Mouse (Mus musculus) embryonic facial prominence, embryonic 11.5 days (tissue): ENCODE measurements around the gene Cradd. TPM values are rescaled to one million over a fixed set of nuclear protein-coding genes. Genes with fewer than 3 reads are reported as not detected.

Experiments used
- ATAC-seq: fragments of 200-750 bp; cut with Nextera tagmentation; replicated peaks from 2 replicates; pipeline ENCODE4 v1.8.0; 2017; ENCODE audit warnings: low read depth; ENCODE audit not compliant: insufficient number of reproducible peaks, low FRiP score, low TSS enrichment
- DNase-seq: peaks from one replicate; pipeline ENCODE4 v3.0.0-alpha.2; 2015; ENCODE audit warnings: low spot score
- H3K27ac ChIP-seq: fragments of 300-500 bp; sonication (generic); replicated peaks from 2 replicates; pipeline ENCODE4 v1.5.1; 2014; ENCODE audit warnings: mild to moderate bottlenecking, low read depth, low read length, control low read depth
- H3K27me3 ChIP-seq: fragments of 300-500 bp; sonication (generic); 2 replicates; pipeline ENCODE4 v1.6.1; 2014; ENCODE audit warnings: mild to moderate bottlenecking, low read length, moderate library complexity, mixed read lengths; ENCODE audit not compliant: control insufficient read depth, insufficient read depth
- H3K36me3 ChIP-seq: fragments of 300-500 bp; sonication (generic); replicated peaks from 2 replicates; pipeline ENCODE4 v1.6.1; 2014; ENCODE audit warnings: low read depth, mild to moderate bottlenecking, low read length, moderate library complexity, mixed read lengths; ENCODE audit not compliant: control insufficient read depth, insufficient read depth
- H3K4me1 ChIP-seq: fragments of 300-500 bp; sonication (generic); 2 replicates; pipeline ENCODE4 v1.6.1; 2014; ENCODE audit warnings: low read length, mixed read lengths; ENCODE audit not compliant: control insufficient read depth, insufficient read depth
- H3K4me2 ChIP-seq: fragments of 300-500 bp; sonication (generic); 2 replicates; pipeline ENCODE4 v1.6.1; 2014; ENCODE audit warnings: low read depth, mild to moderate bottlenecking, control low read depth, low read length, moderate library complexity
- H3K4me3 ChIP-seq: fragments of 300-500 bp; sonication (generic); 2 replicates; pipeline ENCODE4 v1.5.1; 2014; ENCODE audit warnings: low read depth, low read length, control low read depth
- H3K9ac ChIP-seq: fragments of 300-500 bp; sonication (generic); replicated peaks from 2 replicates; pipeline ENCODE4 v1.6.1; 2014; ENCODE audit warnings: mild to moderate bottlenecking, control low read depth, low read length
- H3K9me3 ChIP-seq: fragments of 300-500 bp; sonication (generic); replicated peaks from 2 replicates; pipeline ENCODE4 v1.6.1; 2016; ENCODE audit warnings: mild to moderate bottlenecking, low read length, inconsistent platforms, mixed read lengths; ENCODE audit not compliant: control insufficient read depth
- WGBS: fragments of 180-500 bp; shearing (Covaris S2); extraction: QIAGEN DNeasy Blood & Tissue Kit; methylation state at CpG from one replicate; pipeline ENCODE4 v1.1.7; 2014; 5-methylcytosine and 5-hydroxymethylcytosine counted together
- polyA plus RNA-seq: library from polyadenylated mRNA; unstranded; fragments of >200 nt; fragmentation: Nextera tagmentation; extraction: Ambion mirVana; gene quantifications from 2 replicates; pipeline ENCODE4 v1.2.1, GENCODE M21; 2014

Gene Cradd
- polyA plus RNA-seq, 1 experiment from 2014 or later: 15.3 TPM

DNA sequence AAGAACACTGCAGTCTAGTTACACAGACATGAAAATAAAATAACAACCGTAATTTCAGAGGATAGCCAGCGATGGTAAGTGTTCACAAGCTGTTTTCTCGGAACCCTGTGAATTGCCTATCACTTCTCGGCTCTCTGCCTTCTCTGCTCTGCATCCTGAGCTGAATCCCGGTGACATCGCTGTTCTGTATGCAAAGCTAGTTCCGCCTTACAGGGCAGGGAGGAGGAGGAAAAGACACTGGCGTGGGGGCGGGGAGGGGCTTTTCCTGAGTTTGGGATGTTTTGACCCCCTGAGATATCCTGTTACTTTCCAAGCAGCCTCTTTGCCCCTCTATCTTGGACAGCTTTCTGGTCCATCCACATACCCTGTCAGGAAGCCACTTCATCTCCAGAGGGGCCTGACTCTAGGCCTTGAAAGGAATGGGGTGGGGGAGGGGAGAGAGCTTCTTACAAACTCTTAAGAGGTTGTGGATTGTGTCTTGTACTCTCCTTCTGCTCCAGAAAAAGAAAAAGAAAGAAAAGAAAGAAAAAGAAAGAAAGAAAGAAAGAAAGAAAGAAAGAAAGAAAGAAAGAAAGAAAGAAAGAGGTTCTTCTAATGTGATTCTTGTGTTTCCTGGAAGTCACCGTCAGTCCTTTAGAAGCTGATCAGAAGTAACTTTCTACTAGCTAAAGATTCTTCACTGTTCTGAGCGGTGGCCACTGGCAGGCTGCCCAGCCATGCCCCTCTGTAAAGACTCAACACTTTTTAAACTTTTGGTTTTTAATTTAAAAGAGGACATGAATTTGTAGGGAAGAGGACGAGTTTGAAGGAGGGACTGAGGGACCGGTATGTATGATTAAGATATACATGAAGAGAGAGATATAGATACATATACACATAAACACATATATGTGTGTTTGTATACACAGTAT, 14.3 kb downstream of the Cradd start:
- H3K4me3 ChIP-seq: no peak overlapping the region
- whole genome bisulfite sequencing: 39% methylated on average over 13 of the region's 13 CpGs
- H3K27ac ChIP-seq: no peak overlapping the region
- peak overlapping the region; percentile 13; the same call in 1 of the 2 replicates for H3K4me2 ChIP-seq
- no peaks in the 10 kb centered on the region for H3K27me3 ChIP-seq
- no peaks in the 10 kb centered on the region for H3K9me3 ChIP-seq
- DNase-seq: no peak
- peaks cover 3% of the 10 kb centered on the region for H3K4me1 ChIP-seq
- ATAC-seq: no peak; the same call in 1 of the 2 replicates
- H3K36me3 ChIP-seq: no peaks in the 10 kb centered on the region
- H3K9ac ChIP-seq: no peak overlapping the region

DNA sequence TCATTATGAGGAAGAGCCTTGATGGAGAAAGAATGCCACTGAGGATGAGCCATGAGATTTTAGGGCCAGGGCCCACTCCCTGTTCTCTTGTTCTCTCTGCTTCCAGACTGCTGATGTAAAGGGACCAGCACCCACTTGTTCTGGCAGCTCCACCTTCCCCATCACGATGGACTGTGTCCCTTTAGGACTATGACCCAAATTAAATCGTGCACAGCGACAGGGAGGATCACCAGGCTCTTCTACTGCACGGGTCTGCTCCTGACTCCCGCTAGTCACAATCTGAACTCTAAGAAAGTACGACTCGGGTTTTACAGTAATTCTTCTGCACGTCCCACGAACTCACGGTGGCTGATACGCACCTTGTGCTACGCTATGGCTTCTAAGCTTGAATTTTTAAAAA, 14.9 kb downstream of the Cradd start:
- no peaks in the 10 kb centered on the region for H3K9me3 ChIP-seq
- H3K4me1 ChIP-seq: peaks cover 3% of the 10 kb centered on the region
- H3K4me3 ChIP-seq: no peak overlapping the region
- WGBS: 79% methylated on average over 12 of the region's 12 CpGs
- no peak overlapping the region for H3K9ac ChIP-seq
- no peak overlapping the region for H3K4me2 ChIP-seq
- H3K36me3 ChIP-seq: no peaks in the 10 kb centered on the region
- no peaks in the 10 kb centered on the region for H3K27me3 ChIP-seq
- DNase-seq (no peak), ATAC-seq (no peak)
- H3K27ac ChIP-seq: no peak overlapping the region

DNA sequence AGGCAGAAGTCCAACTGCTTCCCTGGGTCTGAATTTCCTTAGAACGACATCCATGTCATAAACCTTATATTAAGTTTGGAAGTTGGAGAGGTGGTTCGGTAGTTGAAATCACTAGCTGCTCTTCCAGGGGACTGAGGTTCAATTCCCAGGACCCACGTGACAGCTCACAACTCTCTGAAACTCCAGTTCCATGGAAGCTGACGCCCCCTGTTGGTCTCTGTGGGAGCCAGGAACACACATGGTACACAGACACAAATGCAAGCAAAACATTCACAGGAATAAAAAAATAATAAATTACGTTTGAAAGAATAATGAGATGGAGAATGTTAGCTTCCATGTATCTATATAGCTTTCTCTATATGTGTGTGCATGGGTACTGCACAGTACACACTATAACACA, 16.0 kb downstream of the Cradd start:
- Histone ChIP-seq H3K9ac (no peak overlapping the region), H3K36me3 (no peaks in the 10 kb centered on the region), H3K27me3 (no peaks in the 10 kb centered on the region), H3K4me1 (peaks cover 3% of the 10 kb centered on the region), H3K27ac (no peak overlapping the region), H3K9me3 (no peaks in the 10 kb centered on the region), H3K4me3 (no peak overlapping the region), H3K4me2 (no peak overlapping the region)
- 82% methylated on average over 5 of the region's 5 CpGs for WGBS
- DNase-seq (no peak), ATAC-seq (no peak)

DNA sequence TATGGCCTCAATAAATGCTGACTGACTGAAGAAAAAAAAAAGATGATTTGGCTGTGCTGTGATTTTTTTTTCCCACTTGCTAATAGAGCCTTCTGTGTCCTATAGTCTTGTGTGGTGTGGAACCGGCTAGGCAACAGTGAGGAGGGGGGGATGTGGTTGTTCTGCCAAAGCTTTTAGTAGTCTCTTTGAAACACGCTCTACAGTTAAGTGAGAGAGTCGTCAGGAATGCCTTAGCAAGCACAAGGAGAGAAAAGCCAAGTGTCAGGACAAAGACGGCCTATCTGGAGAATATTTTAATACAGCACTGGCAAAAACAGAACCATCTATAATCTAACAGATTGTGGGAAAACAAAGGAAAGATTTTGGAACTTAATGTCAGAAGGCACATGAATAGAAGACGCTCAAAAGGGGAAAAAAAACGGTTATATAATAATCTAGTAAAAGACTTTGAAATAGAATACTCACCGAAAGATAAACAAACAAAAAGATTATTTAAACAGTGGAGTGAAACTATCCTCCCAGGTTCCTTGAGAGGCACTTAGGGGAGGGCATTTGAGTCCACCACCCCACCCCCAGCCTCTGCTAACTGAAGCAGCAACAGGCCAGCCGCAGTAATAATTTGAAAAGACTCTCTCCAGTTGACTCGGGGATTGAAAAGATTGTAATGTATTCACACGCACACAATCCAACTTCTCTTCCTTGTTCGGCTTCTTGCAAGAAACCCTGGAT, 16.9 kb downstream of the Cradd start:
- 46% methylated on average over 11 of the region's 11 CpGs for WGBS
- DNase-seq (peak; percentile 37), ATAC-seq (no peak)
- H3K36me3 ChIP-seq: no peaks in the 10 kb centered on the region
- no peak overlapping the region for H3K4me2 ChIP-seq
- no peaks in the 10 kb centered on the region for H3K27me3 ChIP-seq
- H3K4me3 ChIP-seq: no peak overlapping the region
- no peak overlapping the region for H3K27ac ChIP-seq
- peaks cover 3% of the 10 kb centered on the region for H3K4me1 ChIP-seq
- no peaks in the 10 kb centered on the region for H3K9me3 ChIP-seq
- no peak overlapping the region for H3K9ac ChIP-seq

DNA sequence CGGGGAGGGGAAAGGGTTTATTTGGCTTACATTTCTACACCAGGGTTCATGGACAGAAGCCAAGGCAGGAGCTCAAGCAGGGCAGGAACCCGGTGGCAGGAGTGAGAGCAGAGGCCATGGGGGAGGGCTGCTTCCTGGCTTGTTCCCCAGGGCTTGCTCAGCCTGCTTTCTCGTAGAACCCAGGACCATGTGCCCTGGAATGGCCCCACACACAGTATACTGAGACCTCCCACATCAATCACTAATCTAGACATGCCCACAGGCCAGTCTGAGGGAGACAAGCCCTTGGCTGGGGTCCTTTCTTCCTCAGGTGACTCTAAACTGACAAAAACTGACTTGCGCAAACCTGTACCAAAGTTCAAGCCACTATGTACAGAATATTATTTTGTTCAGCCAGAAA, 19.7 kb downstream of the Cradd start:
- ATAC-seq: no peak
- 40% methylated on average over 4 of the region's 4 CpGs for WGBS
- Histone ChIP-seq H3K27me3 (no peaks in the 10 kb centered on the region), H3K36me3 (no peaks in the 10 kb centered on the region), H3K27ac (no peak overlapping the region), H3K9me3 (no peaks in the 10 kb centered on the region), H3K4me2 (no peak overlapping the region), H3K9ac (no peak overlapping the region), H3K4me3 (no peak overlapping the region), H3K4me1 (no peaks in the 10 kb centered on the region; the same call in 1 of the 2 replicates)
- DNase-seq: no peak

DNA sequence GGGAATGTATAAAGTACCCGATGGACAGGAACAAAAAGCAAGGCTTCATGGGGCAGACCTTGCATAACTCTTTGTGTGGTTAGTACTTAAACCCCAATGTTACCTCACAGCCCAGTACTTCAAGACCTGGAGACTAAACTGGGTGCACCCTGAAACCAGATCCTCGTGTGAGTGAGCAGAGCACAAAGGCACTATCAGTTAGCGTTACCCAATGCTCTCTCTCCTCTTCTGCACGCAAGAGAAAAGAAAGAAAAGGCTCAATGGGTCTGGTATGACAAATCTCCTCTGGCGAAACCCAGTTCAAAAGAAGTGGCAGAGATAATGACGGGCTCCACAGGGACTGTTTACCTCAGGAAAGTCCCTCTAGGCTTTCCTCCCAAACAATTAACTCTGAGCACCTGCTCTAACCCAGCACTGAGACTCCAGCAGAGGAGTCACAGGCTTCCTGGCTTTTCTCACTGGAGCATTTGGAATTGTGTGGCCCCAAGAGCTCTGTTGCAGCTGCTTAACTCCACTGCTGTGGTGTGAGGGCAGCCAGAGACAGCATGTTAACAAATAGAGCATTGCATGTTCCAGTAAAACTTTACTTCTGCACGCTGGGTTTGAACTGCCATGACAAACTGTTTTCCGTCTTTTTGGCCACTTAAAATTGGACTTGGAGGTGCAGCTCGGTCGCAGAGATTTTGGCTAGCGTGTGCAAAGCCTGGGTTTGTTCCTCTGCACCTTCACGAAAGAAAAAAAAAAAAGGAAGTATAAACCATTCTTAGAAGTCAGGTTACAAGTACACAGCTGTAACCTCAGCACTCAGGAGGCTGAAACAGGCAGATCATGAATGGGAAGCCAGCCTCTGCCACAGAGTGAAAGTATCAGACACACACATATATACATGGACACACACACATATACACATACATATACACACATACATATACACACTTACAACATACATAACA, 21.4 kb downstream of the Cradd start:
- H3K27ac ChIP-seq: no peak overlapping the region
- ATAC-seq (no peak), DNase-seq (no peak)
- no peaks in the 10 kb centered on the region for H3K9me3 ChIP-seq
- H3K4me1 ChIP-seq: no peaks in the 10 kb centered on the region
- no peak overlapping the region for H3K4me2 ChIP-seq
- 55% methylated on average over 12 of the region's 12 CpGs for WGBS
- H3K4me3 ChIP-seq: no peak overlapping the region
- no peaks in the 10 kb centered on the region for H3K27me3 ChIP-seq
- H3K9ac ChIP-seq: no peak overlapping the region
- H3K36me3 ChIP-seq: no peaks in the 10 kb centered on the region

DNA sequence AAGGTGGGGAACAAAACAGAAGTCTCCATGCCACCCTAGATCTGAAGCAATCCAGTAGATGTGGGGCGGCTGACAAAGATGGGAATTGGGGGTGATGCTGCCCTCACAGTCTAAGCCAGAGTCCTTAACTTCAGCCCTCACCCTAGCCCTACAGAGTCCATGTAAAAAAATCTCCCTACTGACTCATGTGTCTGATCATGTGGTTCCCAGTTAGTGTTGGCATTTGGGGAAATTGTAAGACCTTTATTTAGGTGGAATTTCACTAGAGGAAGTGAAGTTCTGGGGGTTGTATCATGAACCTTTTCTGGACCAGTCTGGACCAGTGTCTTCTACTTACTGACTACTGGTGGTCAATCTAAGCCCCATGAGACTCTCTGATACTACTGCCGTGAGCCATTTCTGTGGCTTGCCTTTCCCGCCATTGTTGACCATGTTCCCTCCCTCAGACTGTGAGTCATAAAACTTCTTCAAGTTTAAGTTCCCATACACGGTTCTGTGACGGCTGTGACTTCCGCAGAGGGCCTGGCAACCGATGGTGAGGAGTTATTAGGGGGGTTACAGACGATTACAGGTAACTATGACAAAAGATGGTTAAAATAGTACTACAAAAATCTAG, 23.6 kb downstream of the Cradd start:
- Histone ChIP-seq H3K27me3 (no peaks in the 10 kb centered on the region), H3K4me2 (no peak overlapping the region), H3K9me3 (no peaks in the 10 kb centered on the region), H3K36me3 (no peaks in the 10 kb centered on the region), H3K4me3 (no peak overlapping the region), H3K27ac (no peak overlapping the region), H3K9ac (no peak overlapping the region), H3K4me1 (no peaks in the 10 kb centered on the region)
- ATAC-seq: no peak
- DNase-seq: no peak
- 88% methylated on average over 8 of the region's 8 CpGs for WGBS
